In the genomic region with DNA sequence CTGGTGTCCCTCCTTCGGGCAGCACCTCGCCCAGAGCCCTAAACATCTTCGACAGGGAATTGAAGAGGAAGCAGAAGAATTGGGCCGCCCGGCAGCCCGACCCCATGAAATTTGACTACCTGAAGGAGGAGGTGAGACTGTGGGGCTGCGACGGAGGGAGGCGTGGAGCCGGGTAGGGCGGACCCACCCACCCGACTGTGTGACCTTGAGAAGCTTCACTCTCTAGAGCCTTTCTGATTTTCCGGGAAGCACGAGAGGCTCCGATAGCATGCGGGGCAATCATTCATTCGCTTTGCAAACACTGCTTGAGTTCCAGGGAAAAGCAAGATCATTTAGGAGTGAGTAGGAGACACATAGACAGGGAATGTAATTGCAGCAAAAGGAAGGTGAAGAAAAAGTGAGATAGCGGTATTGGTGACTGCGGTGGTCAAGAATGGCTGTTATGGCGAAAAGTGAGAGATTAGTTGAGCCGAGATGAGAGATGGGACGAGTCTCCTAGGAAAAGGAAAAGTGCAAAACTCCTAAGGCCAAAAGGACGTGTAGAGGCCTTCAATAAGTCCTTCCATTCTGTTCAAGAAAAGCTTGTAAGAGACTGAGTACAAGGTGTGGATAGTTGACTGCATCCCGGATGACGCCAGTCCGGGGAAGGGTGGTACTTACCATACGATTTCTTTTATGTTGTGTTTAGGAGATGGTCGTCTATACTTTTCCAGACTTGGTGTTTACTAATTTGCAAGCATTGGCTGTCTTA, we compare ENCODE assay signal across 7 mouse cellular contexts. TPM values are rescaled to one million over a fixed set of nuclear protein-coding genes. Genes with fewer than 3 reads are reported as not detected.
DNase-seq lines count a peak whose midpoint lies in the region; ATAC-seq and TF ChIP-seq lines count a peak whose summit lies in the region.

No protein-coding gene starts in this region.

- peaks cover 21% of the 10 kb centered on the region for H3K36me3 ChIP-seq in lung, embryonic 14.5 days (ENCODE audit: insufficient read depth)
- peaks cover 12% of the 10 kb centered on the region for H3K36me3 ChIP-seq in forebrain, embryonic 16.5 days (ENCODE audit: control insufficient read depth, insufficient read depth)
- peaks cover 12% of the 10 kb centered on the region for H3K36me3 ChIP-seq in liver, embryonic 13.5 days
- no peaks in the 10 kb centered on the region for H3K36me3 ChIP-seq in stomach, embryonic 15.5 days

- ATAC-seq in lung, embryonic 14.5 days (ENCODE audit: insufficient read depth), result peak; percentile 93
- peak; percentile 77 for ATAC-seq in forebrain, embryonic 16.5 days
- peak; percentile 83 for ATAC-seq in liver, embryonic 13.5 days (ENCODE audit: low read depth)
- peak; percentile 87 for ATAC-seq in stomach, embryonic 15.5 days (ENCODE audit: insufficient read depth, low FRiP score, low read depth)

- no peaks in the 10 kb centered on the region for H3K9me3 ChIP-seq in lung, embryonic 14.5 days (ENCODE audit: low read depth, low read length)
- H3K9me3 ChIP-seq in forebrain, embryonic 16.5 days (ENCODE audit: control insufficient read depth, low read length), result no peaks in the 10 kb centered on the region
- no peaks in the 10 kb centered on the region for H3K9me3 ChIP-seq in liver, embryonic 13.5 days (replicated peaks)
- H3K9me3 ChIP-seq in stomach, embryonic 15.5 days, result no peaks in the 10 kb centered on the region

- no peak for TF ChIP-seq CTCF in lung, embryonic 14.5 days (IDR thresholded peaks at IDR 0.05; ENCODE audit: low read depth)

- peak overlapping the region; percentile 58; the same call in 1 of the 2 replicates for H3K27ac ChIP-seq in lung, embryonic 14.5 days (ENCODE audit: low read depth)
- H3K27ac ChIP-seq in forebrain, embryonic 16.5 days (ENCODE audit: low read length), result peak overlapping the region; percentile 75
- peak overlapping the region; percentile 82 for H3K27ac ChIP-seq in liver, embryonic 13.5 days
- peak overlapping the region; percentile 88 for H3K27ac ChIP-seq in stomach, embryonic 15.5 days

- H3K9ac ChIP-seq in lung, embryonic 14.5 days, result peak overlapping the region; percentile 92
- H3K9ac ChIP-seq in forebrain, embryonic 16.5 days (replicated peaks; ENCODE audit: low read depth, low read length), result peak overlapping the region; percentile 91
- peak overlapping the region; percentile 80 for H3K9ac ChIP-seq in liver, embryonic 13.5 days
- H3K9ac ChIP-seq in stomach, embryonic 15.5 days, result peak overlapping the region; percentile 73; the same call in 1 of the 2 replicates

- H3K4me2 ChIP-seq in lung, embryonic 14.5 days, result peak overlapping the region; percentile 77
- peak overlapping the region; percentile 71 for H3K4me2 ChIP-seq in forebrain, embryonic 16.5 days (ENCODE audit: low read length)
- H3K4me2 ChIP-seq in liver, embryonic 13.5 days, result peak overlapping the region; percentile 90
- H3K4me2 ChIP-seq in stomach, embryonic 15.5 days, result peak overlapping the region; percentile 72

- H3K4me1 ChIP-seq in lung, embryonic 14.5 days (ENCODE audit: insufficient read depth), result peaks cover 7% of the 10 kb centered on the region
- H3K4me1 ChIP-seq in forebrain, embryonic 16.5 days (replicated peaks; ENCODE audit: control insufficient read depth, insufficient read depth, low read length), result peaks cover 14% of the 10 kb centered on the region
- H3K4me1 ChIP-seq in liver, embryonic 13.5 days (replicated peaks), result peaks cover 35% of the 10 kb centered on the region
- H3K4me1 ChIP-seq in stomach, embryonic 15.5 days, result peaks cover 7% of the 10 kb centered on the region; the same call in 1 of the 2 replicates

- peak; percentile 55 for DNase-seq in lung, embryonic 14.5 days
- no peak for DNase-seq in lung, postnatal 14 days
- peak; percentile 47 for DNase-seq in brain, adult 2 months (ENCODE audit: low read depth, low spot score)
- DNase-seq in liver, embryonic 13.5 days, result no peak
- no peak for DNase-seq in adrenal gland, postnatal 4 days (ENCODE audit: low spot score in 2 of 2)

- WGBS in lung, embryonic 14.5 days, result 6% methylated on average over 28 of the region's 28 CpGs
- 6% methylated on average over 28 of the region's 28 CpGs for WGBS in forebrain, embryonic 16.5 days
- 3% methylated on average over 28 of the region's 28 CpGs for WGBS in liver, embryonic 13.5 days (ENCODE audit: insufficient replicate concordance)
- 7% methylated on average over 28 of the region's 28 CpGs for WGBS in stomach, embryonic 15.5 days

- H3K27me3 ChIP-seq in lung, embryonic 14.5 days (ENCODE audit: insufficient read depth, low read length), result no peaks in the 10 kb centered on the region
- no peaks in the 10 kb centered on the region for H3K27me3 ChIP-seq in forebrain, embryonic 16.5 days (replicated peaks; ENCODE audit: control insufficient read depth, insufficient read depth, low read length)
- no peaks in the 10 kb centered on the region for H3K27me3 ChIP-seq in liver, embryonic 13.5 days
- H3K27me3 ChIP-seq in stomach, embryonic 15.5 days (replicated peaks), result no peaks in the 10 kb centered on the region

- H3K4me3 ChIP-seq in lung, embryonic 14.5 days (ENCODE audit: low read depth, low read length), result peak overlapping the region; percentile 82
- H3K4me3 ChIP-seq in forebrain, embryonic 16.5 days (replicated peaks; ENCODE audit: low read length), result peak overlapping the region; percentile 95
- H3K4me3 ChIP-seq in liver, embryonic 13.5 days (replicated peaks), result peak overlapping the region; percentile 73
- peak overlapping the region; percentile 78 for H3K4me3 ChIP-seq in stomach, embryonic 15.5 days (replicated peaks)

RNA-seq across cellular contexts. Expression of gene Ndufaf5, which starts 0.5 kb away (rescaled TPM):
- 22.6 and 24.9 TPM in 2 replicates for polyA plus RNA-seq in lung, embryonic 14.5 days (2014; fragmentation: Nextera tagmentation; extraction: Ambion mirVana)
- 49.5 and 51.0 TPM in 2 replicates for polyA plus RNA-seq in forebrain, embryonic 16.5 days (2015; fragmentation: Nextera tagmentation; extraction: Ambion mirVana)
- 11.4 and 12.4 TPM in 2 replicates for polyA plus RNA-seq in liver, embryonic 13.5 days (2015; fragmentation: Nextera tagmentation; extraction: Ambion mirVana)
- 22.6 and 25.4 TPM in 2 replicates for polyA plus RNA-seq in stomach, embryonic 15.5 days (2015; fragmentation: Nextera tagmentation; extraction: Ambion mirVana)
- 10 to 100 TPM; 18.1 to 19.5 TPM for total RNA-seq in adrenal gland, postnatal 4 days (2021)

RNA-seq across cellular contexts. Expression of gene Esf1, which starts 0.6 kb away (rescaled TPM):
- polyA plus RNA-seq in lung, embryonic 14.5 days (2014; fragmentation: Nextera tagmentation; extraction: Ambion mirVana), result 28.0 and 28.1 TPM in 2 replicates
- 18.4 and 20.5 TPM in 2 replicates for polyA plus RNA-seq in forebrain, embryonic 16.5 days (2015; fragmentation: Nextera tagmentation; extraction: Ambion mirVana)
- polyA plus RNA-seq in liver, embryonic 13.5 days (2015; fragmentation: Nextera tagmentation; extraction: Ambion mirVana), result 15.8 and 19.1 TPM in 2 replicates
- 24.5 and 25.8 TPM in 2 replicates for polyA plus RNA-seq in stomach, embryonic 15.5 days (2015; fragmentation: Nextera tagmentation; extraction: Ambion mirVana)
- 10 to 100 TPM; 26.7 to 27.4 TPM for total RNA-seq in adrenal gland, postnatal 4 days (2021)

RNA-seq across cellular contexts. Expression of gene Gm17374, which starts 19.1 kb away (rescaled TPM):
- not detected in 2 replicates for polyA plus RNA-seq in lung, embryonic 14.5 days (2014; fragmentation: Nextera tagmentation; extraction: Ambion mirVana)
- polyA plus RNA-seq in forebrain, embryonic 16.5 days (2015; fragmentation: Nextera tagmentation; extraction: Ambion mirVana), result not detected in 2 replicates
- not detected in 2 replicates for polyA plus RNA-seq in liver, embryonic 13.5 days (2015; fragmentation: Nextera tagmentation; extraction: Ambion mirVana)
- not detected in 2 replicates for polyA plus RNA-seq in stomach, embryonic 15.5 days (2015; fragmentation: Nextera tagmentation; extraction: Ambion mirVana)
- total RNA-seq in adrenal gland, postnatal 4 days (2021), result not detected

Comparison
In these comparisons a context has a peak if more than half of its experiments do, and no peak if none do; other contexts are left out.
1. DNase-seq: peak in lung, embryonic 14.5 days (single experiment) and brain, adult 2 months (single experiment); none in lung, postnatal 14 days (single experiment), liver, embryonic 13.5 days (single experiment) and adrenal gland, postnatal 4 days (0 of 2).
2. Peak in every context shown above with its lines, with median percentiles within 50 percentile points of each other: ATAC-seq, H3K27ac ChIP-seq, H3K4me2 ChIP-seq, H3K4me3 ChIP-seq and H3K9ac ChIP-seq.